Mouse (Mus musculus): ENCODE results near the gene Gtf3c5. TPM values are rescaled to one million over a fixed set of nuclear protein-coding genes. Genes with fewer than 3 reads are reported as not detected.

Gtf3c5 gene
- polyA plus RNA-seq (2015; fragmentation: Nextera tagmentation; extraction: Ambion mirVana): 15.5 and 16.0 TPM in 2 replicates

GRCm38 (mm10) chr2:28583651-28584050, at the start of gene Gtf3c5:
TSS of gene Gtf3c5 (minus strand) at chr2:28583751.

GRCm38 (mm10) chr2:28621664-28622171, 38.2 kb upstream of the Gtf3c5 start, which contains the start of gene Gfi1b:
TSS of gene Gfi1b (minus strand) at chr2:28621982.

GRCm38 (mm10) chr2:28563303-28563702, 20.2 kb downstream of the Gtf3c5 start, which contains the start of gene Cel:
TSS of gene Cel (minus strand) at chr2:28563403.

Small RNAs within 50 kb of the gene (microRNA-seq; reads per million reads assigned to microRNA genes)
- gene Gm22824: not detected

Other genes starting within 250 kb of the Gtf3c5 start
- 1.2 and 1.7 TPM in 2 replicates for gene Ppp1r26, start 137.0 kb downstream of the Gtf3c5 start, polyA plus RNA-seq (2015; fragmentation: Nextera tagmentation; extraction: Ambion mirVana)
- 1.4 and 2.5 TPM in 2 replicates for gene 1700007K13Rik, start 117.4 kb downstream of the Gtf3c5 start, polyA plus RNA-seq (2015; fragmentation: Nextera tagmentation; extraction: Ambion mirVana)
- 24.6 and 29.0 TPM in 2 replicates for gene Mrps2, start 115.7 kb downstream of the Gtf3c5 start, polyA plus RNA-seq (2015; fragmentation: Nextera tagmentation; extraction: Ambion mirVana)
- 0.83 and 0.93 TPM in 2 replicates for gene Gbgt1, start 86.9 kb downstream of the Gtf3c5 start, polyA plus RNA-seq (2015; fragmentation: Nextera tagmentation; extraction: Ambion mirVana)
- gene Gm10134, start 77.7 kb downstream of the Gtf3c5 start, polyA plus RNA-seq (2015; fragmentation: Nextera tagmentation; extraction: Ambion mirVana): 5.1 and 7.8 TPM in 2 replicates
- 17.2 and 17.5 TPM in 2 replicates for gene Ralgds, start 70.6 kb downstream of the Gtf3c5 start, polyA plus RNA-seq (2015; fragmentation: Nextera tagmentation; extraction: Ambion mirVana)
- not detected in 2 replicates for gene Cel, start 20.3 kb downstream of the Gtf3c5 start, polyA plus RNA-seq (2015; fragmentation: Nextera tagmentation; extraction: Ambion mirVana)
- gene Gfi1b, start 38.2 kb upstream of the Gtf3c5 start, polyA plus RNA-seq (2015; fragmentation: Nextera tagmentation; extraction: Ambion mirVana): 0.21 TPM in 1 of 2 replicates, not detected in the other
- gene Tsc1, start 57.5 kb upstream of the Gtf3c5 start, polyA plus RNA-seq (2015; fragmentation: Nextera tagmentation; extraction: Ambion mirVana): 6.6 and 7.1 TPM in 2 replicates
- gene Spaca9, start 116.0 kb upstream of the Gtf3c5 start, polyA plus RNA-seq (2015; fragmentation: Nextera tagmentation; extraction: Ambion mirVana): 1.7 and 1.9 TPM in 2 replicates
- 0.33 and 0.47 TPM in 2 replicates for gene Ak8, start 116.4 kb upstream of the Gtf3c5 start, polyA plus RNA-seq (2015; fragmentation: Nextera tagmentation; extraction: Ambion mirVana)